Mouse (Mus musculus): Measurements from ENCODE around the gene Isca2.

GRCm38 (mm10) chr12:84807351-84807750 lies 34.3 kb downstream of the Isca2 start:
- no peak for TF ChIP-seq POLR2AphosphoS2 (IDR thresholded peaks at IDR 0.05; ENCODE audit: insufficient read length, low read depth)
- TF ChIP-seq POLR2A (IDR thresholded peaks at IDR 0.05; ENCODE audit: insufficient read length, low read depth), result no peak
- no peak for TF ChIP-seq REST (IDR thresholded peaks at IDR 0.05; ENCODE audit: insufficient read depth, insufficient read length)
- TF ChIP-seq MAX (IDR thresholded peaks at IDR 0.05; ENCODE audit: low read depth), result no peak
- no peak for TF ChIP-seq E2F4 (IDR thresholded peaks at IDR 0.05; ENCODE audit: insufficient read depth)
